Mouse (Mus musculus): Measurements from ENCODE around the gene Nr2c2. TPM values are rescaled to one million over a fixed set of nuclear protein-coding genes. Genes with fewer than 3 reads are reported as not detected.
"Not testable (repeated sequence)": the region's sequence is repeated elsewhere in the genome, so short reads cannot be mapped to it uniquely, and the experiment has no call there.

Gene Nr2c2
- total and polyA plus RNA-seq, 2 experiments from 2014 or later: 33.5 to 64.5 TPM

DNA sequence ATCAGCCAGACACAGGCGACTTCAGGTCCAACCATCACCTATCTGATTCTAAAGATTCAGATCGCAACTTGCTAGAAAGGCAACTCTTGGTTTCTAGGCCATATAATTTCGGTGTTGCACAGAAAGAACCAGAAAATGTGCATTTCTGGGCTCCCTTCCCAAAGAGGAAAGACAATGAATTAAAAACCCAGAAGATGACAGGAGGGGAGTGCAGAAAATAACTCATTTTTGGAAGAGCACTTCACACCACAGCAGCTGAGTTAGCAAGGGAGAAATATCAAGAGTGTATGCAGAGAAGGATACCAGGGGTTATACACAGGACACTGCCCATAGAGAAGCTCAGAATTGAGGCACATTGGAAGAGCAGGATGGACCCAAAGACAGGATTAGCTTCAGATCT is 6.3 kb upstream of the Nr2c2 start:
- ATAC-seq (ENCODE audit: low FRiP score) (no peak), DNase-seq (ENCODE audit: low spot score) (no peak)
- Histone ChIP-seq H3K27me3 (ENCODE audit: insufficient read depth, low read length) (no peaks in the 10 kb centered on the region), H3K4me2 (ENCODE audit: low read depth, low read length, poor library complexity, severe bottlenecking) (no peak overlapping the region), H3K9ac (replicated peaks; ENCODE audit: low read length, poor library complexity, severe bottlenecking) (no peak overlapping the region), H3K9me3 (ENCODE audit: low read length) (no peaks in the 10 kb centered on the region), H3K4me1 (ENCODE audit: insufficient read depth, low read length) (no peaks in the 10 kb centered on the region), H3K4me3 (ENCODE audit: low read depth, low read length) (no peak overlapping the region), H3K27ac (ENCODE audit: low read depth, low read length) (no peak overlapping the region), H3K36me3 (ENCODE audit: insufficient read depth, low read length) (no peaks in the 10 kb centered on the region)
- WGBS: 87% methylated on average over 3 of the region's 3 CpGs
- no peak for TF ChIP-seq CTCF (IDR thresholded peaks at IDR 0.05)

- H3K27me3 ChIP-seq (ENCODE audit: insufficient read depth, low read length); H3K9me3 ChIP-seq (ENCODE audit: low read length); H3K4me2 ChIP-seq (ENCODE audit: low read depth, low read length, poor library complexity, severe bottlenecking); H3K36me3 ChIP-seq (ENCODE audit: insufficient read depth, low read length); H3K4me1 ChIP-seq (ENCODE audit: insufficient read depth, low read length); H3K27ac ChIP-seq (ENCODE audit: low read depth, low read length); DNase-seq (ENCODE audit: low spot score); ATAC-seq (ENCODE audit: low FRiP score); H3K4me3 ChIP-seq (ENCODE audit: low read depth, low read length); H3K9ac ChIP-seq (replicated peaks; ENCODE audit: low read length, poor library complexity, severe bottlenecking): not testable (repeated sequence)
- WGBS: 86% methylated on average over 7 of the region's 7 CpGs
These were observed 2.0 kb upstream of the Nr2c2 start for GRCm38 (mm10) chr6:92089141-92089540.

- Histone ChIP-seq H3K4me1 (ENCODE audit: insufficient read depth, low read length) (peaks cover 9% of the 10 kb centered on the region; the same call in 1 of the 2 replicates), H3K27ac (ENCODE audit: low read depth, low read length) (no peak overlapping the region), H3K4me2 (ENCODE audit: low read depth, low read length, poor library complexity, severe bottlenecking) (0 out of 2 replicates have a peak overlapping the region, but pooled peaks have one; percentile 69), H3K27me3 (ENCODE audit: insufficient read depth, low read length) (no peaks in the 10 kb centered on the region), H3K36me3 (ENCODE audit: insufficient read depth, low read length) (no peaks in the 10 kb centered on the region), H3K9me3 (ENCODE audit: low read length) (no peaks in the 10 kb centered on the region), H3K9ac (replicated peaks; ENCODE audit: low read length, poor library complexity, severe bottlenecking) (no peak overlapping the region), H3K4me3 (ENCODE audit: low read depth, low read length) (peak overlapping the region; percentile 97; the same call in 1 of the 2 replicates)
- ATAC-seq (ENCODE audit: low FRiP score) (no peak), DNase-seq (ENCODE audit: low spot score) (no peak)
- no peak for TF ChIP-seq CTCF (IDR thresholded peaks at IDR 0.05)
- 93% methylated on average over 4 of the region's 4 CpGs for WGBS
These were observed 1.2 kb upstream of the Nr2c2 start for GRCm38 (mm10) chr6:92089982-92090381.

DNA sequence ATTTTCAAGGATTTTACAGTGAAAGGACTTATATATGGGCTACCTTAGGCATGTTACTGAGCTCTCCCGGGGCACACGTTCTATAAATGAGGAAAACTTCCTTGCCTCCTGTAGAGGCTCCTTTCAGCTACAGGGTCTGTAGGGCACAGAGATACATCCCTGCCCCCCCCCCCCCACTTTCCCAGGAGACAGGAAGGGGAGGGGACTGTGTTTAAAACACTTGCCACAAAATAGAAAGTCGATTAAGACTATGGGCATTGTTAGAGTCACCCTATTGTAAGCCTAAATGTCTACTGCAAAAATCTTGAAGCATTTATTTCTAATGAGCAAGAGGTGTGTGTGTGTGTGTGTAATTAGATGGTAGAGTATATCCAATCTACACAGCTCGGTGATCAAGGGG is 693 bp upstream of the Nr2c2 start:
- no peak for TF ChIP-seq CTCF (IDR thresholded peaks at IDR 0.05)
- Histone ChIP-seq H3K9me3 (ENCODE audit: low read length) (no peaks in the 10 kb centered on the region), H3K36me3 (ENCODE audit: insufficient read depth, low read length) (no peaks in the 10 kb centered on the region), H3K4me2 (ENCODE audit: low read depth, low read length, poor library complexity, severe bottlenecking) (peak overlapping the region; percentile 69), H3K27me3 (ENCODE audit: insufficient read depth, low read length) (no peaks in the 10 kb centered on the region), H3K27ac (ENCODE audit: low read depth, low read length) (peak overlapping the region; percentile 100), H3K9ac (replicated peaks; ENCODE audit: low read length, poor library complexity, severe bottlenecking) (peak overlapping the region; percentile 97), H3K4me1 (ENCODE audit: insufficient read depth, low read length) (peaks cover 9% of the 10 kb centered on the region; the same call in 1 of the 2 replicates), H3K4me3 (ENCODE audit: low read depth, low read length) (peak overlapping the region; percentile 97)
- DNase-seq (ENCODE audit: low spot score) (no peak), ATAC-seq (ENCODE audit: low FRiP score) (no peak)
- WGBS: 0% methylated on average over 4 of the region's 4 CpGs

- WGBS: 0% methylated on average over 32 of the region's 81 CpGs
- Histone ChIP-seq H3K4me1 (ENCODE audit: insufficient read depth, low read length) (peaks cover 9% of the 10 kb centered on the region; the same call in 1 of the 2 replicates), H3K4me3 (ENCODE audit: low read depth, low read length) (peak overlapping the region; percentile 97), H3K9me3 (ENCODE audit: low read length) (no peaks in the 10 kb centered on the region), H3K36me3 (ENCODE audit: insufficient read depth, low read length) (no peaks in the 10 kb centered on the region), H3K27ac (ENCODE audit: low read depth, low read length) (peak overlapping the region; percentile 100), H3K27me3 (ENCODE audit: insufficient read depth, low read length) (no peaks in the 10 kb centered on the region), H3K4me2 (ENCODE audit: low read depth, low read length, poor library complexity, severe bottlenecking) (peak overlapping the region; percentile 69), H3K9ac (replicated peaks; ENCODE audit: low read length, poor library complexity, severe bottlenecking) (peak overlapping the region; percentile 97)
- ATAC-seq (ENCODE audit: low FRiP score): peak; percentile 98
- DNase-seq (ENCODE audit: low spot score): peak; percentile 98
- no peak for TF ChIP-seq CTCF (IDR thresholded peaks at IDR 0.05)
These were observed 738 bp downstream of the Nr2c2 start for GRCm38 (mm10) chr6:92091767-92092489.

DNA sequence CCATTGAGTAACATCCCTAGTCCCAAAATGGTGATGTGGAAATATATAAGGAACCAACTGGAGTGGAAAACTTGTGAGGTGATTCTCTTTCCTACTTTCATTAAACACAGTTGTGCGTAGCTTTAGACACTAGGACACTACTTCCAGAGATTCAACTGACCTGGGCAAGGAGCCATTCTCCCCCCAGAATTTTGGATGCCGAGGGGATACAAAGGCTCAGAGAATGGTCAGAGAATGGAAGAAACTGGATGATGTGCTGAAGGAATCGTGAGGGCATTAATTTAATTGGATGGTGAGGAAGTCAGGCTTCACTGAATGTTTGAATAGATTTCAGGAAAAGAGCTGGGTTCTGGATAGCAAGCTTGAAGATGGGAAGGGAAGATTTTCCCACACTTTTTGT is 1.5 kb downstream of the Nr2c2 start:
- Histone ChIP-seq H3K36me3 (ENCODE audit: insufficient read depth, low read length) (no peaks in the 10 kb centered on the region), H3K27ac (ENCODE audit: low read depth, low read length) (peak overlapping the region; percentile 100), H3K4me2 (ENCODE audit: low read depth, low read length, poor library complexity, severe bottlenecking) (peak overlapping the region; percentile 69), H3K4me3 (ENCODE audit: low read depth, low read length) (peak overlapping the region; percentile 97), H3K9ac (replicated peaks; ENCODE audit: low read length, poor library complexity, severe bottlenecking) (peak overlapping the region; percentile 97), H3K9me3 (ENCODE audit: low read length) (no peaks in the 10 kb centered on the region), H3K4me1 (ENCODE audit: insufficient read depth, low read length) (peaks cover 9% of the 10 kb centered on the region; the same call in 1 of the 2 replicates), H3K27me3 (ENCODE audit: insufficient read depth, low read length) (no peaks in the 10 kb centered on the region)
- DNase-seq (ENCODE audit: low spot score) (no peak), ATAC-seq (ENCODE audit: low FRiP score) (no peak)
- 4% methylated on average over 3 of the region's 3 CpGs for WGBS
- no peak for TF ChIP-seq CTCF (IDR thresholded peaks at IDR 0.05)

Measured in midbrain, postnatal 0 days (tissue).